Comparison of ENCODE assay signal across 10 mouse cellular contexts in genomic region chr13:48977858-48978257, GRCm38 (mm10). TPM values are rescaled to one million over a fixed set of nuclear protein-coding genes. Genes with fewer than 3 reads are reported as not detected.
A peak's percentile ranks its signal among the peaks of the same experiment; 100 is the strongest.
DNase-seq lines count a peak whose midpoint lies in the region; ATAC-seq and TF ChIP-seq lines count a peak whose summit lies in the region.
"Had no signal": no experiment of that assay in that cellular context is flagged by ENCODE, and none has a peak within 500 bp of the region (broad histone marks: within the 10 kb centered on the region; RNA-seq: fewer than 3 reads in every experiment).

No protein-coding gene starts in this region.

- no peak for ATAC-seq in liver, embryonic 11.5 days (replicated peaks; ENCODE audit: low FRiP score)
- ATAC-seq in heart, embryonic 15.5 days (replicated peaks; ENCODE audit: insufficient number of reproducible peaks, insufficient read depth, low FRiP score, low read depth), result no peak
- ATAC-seq in lung, postnatal 0 days, result peak; percentile 29

- WGBS in liver, adult 2 months, result 1% methylated on average over 3 of the region's 3 CpGs
- 71% methylated on average over 3 of the region's 3 CpGs for WGBS in liver, embryonic 11.5 days
- 51% methylated on average over 3 of the region's 3 CpGs for WGBS in heart, embryonic 15.5 days
- WGBS in lung, postnatal 0 days, result 13% methylated on average over 3 of the region's 3 CpGs

- DNase-seq in liver, adult 2 months (ENCODE audit: extremely low read depth, low read depth, low spot score), result peak; percentile 76
- DNase-seq in liver, embryonic 11.5 days (ENCODE audit: low spot score), result no peak
- DNase-seq in lung, postnatal 0 days (ENCODE audit: low spot score), result peak; percentile 79
- DNase-seq in left cerebral cortex, adult 2 months (ENCODE audit: extremely low spot score in 1 of 2, low spot score in 2 of 2), result no peak
- DNase-seq in left cerebral cortex, postnatal 4 days, result no peak
- DNase-seq in cerebellum, adult 9-10 months, result no peak
- no peak for DNase-seq in gastrocnemius, postnatal 25 days
- DNase-seq: spleen, adult 18-20 months had no signal

- no peaks in the 10 kb centered on the region for H3K36me3 ChIP-seq in liver, adult 2 months (ENCODE audit: control insufficient read depth, insufficient read depth, low read length)
- H3K36me3 ChIP-seq in liver, embryonic 11.5 days (ENCODE audit: control insufficient read depth, insufficient read depth, low read length), result no peaks in the 10 kb centered on the region
- H3K36me3 ChIP-seq in heart, embryonic 15.5 days, result no peaks in the 10 kb centered on the region
- H3K36me3 ChIP-seq in lung, postnatal 0 days (ENCODE audit: insufficient read depth, low read length), result no peaks in the 10 kb centered on the region
- H3K36me3 ChIP-seq: limb, embryonic 13.5 days had no signal

- TF ChIP-seq POLR2A in liver, adult 2 months (IDR thresholded peaks at IDR 0.05; ENCODE audit: extremely low read depth, insufficient read depth, low read length), result no peak

- H3K9me3 ChIP-seq in liver, embryonic 11.5 days (ENCODE audit: control insufficient read depth, low read length), result no peaks in the 10 kb centered on the region
- H3K9me3 ChIP-seq in heart, embryonic 15.5 days (replicated peaks), result no peaks in the 10 kb centered on the region
- no peaks in the 10 kb centered on the region for H3K9me3 ChIP-seq in lung, postnatal 0 days (ENCODE audit: low read length)
- H3K9me3 ChIP-seq: limb, embryonic 13.5 days had no signal

- H3K27me3 ChIP-seq in liver, adult 2 months (ENCODE audit: control insufficient read depth, insufficient read depth, low read length), result no peaks in the 10 kb centered on the region
- no peaks in the 10 kb centered on the region for H3K27me3 ChIP-seq in liver, embryonic 11.5 days (replicated peaks; ENCODE audit: control insufficient read depth, insufficient read depth, low read length)
- H3K27me3 ChIP-seq in heart, embryonic 15.5 days, result no peaks in the 10 kb centered on the region
- no peaks in the 10 kb centered on the region for H3K27me3 ChIP-seq in lung, postnatal 0 days (replicated peaks; ENCODE audit: insufficient read depth, low read length)
- H3K27me3 ChIP-seq: limb, embryonic 13.5 days had no signal

- no peak for TF ChIP-seq EP300 in lung, postnatal 0 days (IDR thresholded peaks at IDR 0.05)

- H3K4me2 ChIP-seq in liver, embryonic 11.5 days, result no peak overlapping the region
- 0 out of 2 replicates have a peak overlapping the region, but pooled peaks have one; percentile 30 for H3K4me2 ChIP-seq in heart, embryonic 15.5 days
- peak overlapping the region; percentile 43; the same call in 1 of the 2 replicates for H3K4me2 ChIP-seq in lung, postnatal 0 days (replicated peaks; ENCODE audit: low read depth, low read length)
- H3K4me2 ChIP-seq: limb, embryonic 13.5 days had no signal

- H3K9ac ChIP-seq in liver, adult 2 months (ENCODE audit: low read depth, low read length), result peak overlapping the region; percentile 60
- no peak overlapping the region for H3K9ac ChIP-seq in liver, embryonic 11.5 days (ENCODE audit: low read depth, low read length)
- no peak overlapping the region for H3K9ac ChIP-seq in heart, embryonic 15.5 days
- no peak overlapping the region for H3K9ac ChIP-seq in lung, postnatal 0 days (replicated peaks; ENCODE audit: low read depth)
- H3K9ac ChIP-seq: limb, embryonic 13.5 days had no signal

- H3K4me3 ChIP-seq in liver, adult 2 months (ENCODE audit: insufficient read depth, low read depth, low read length), result peak overlapping the region; percentile 31; the same call in 1 of the 2 replicates
- H3K4me3 ChIP-seq in liver, embryonic 11.5 days (ENCODE audit: low read depth, low read length), result no peak overlapping the region
- H3K4me3 ChIP-seq in heart, embryonic 15.5 days, result no peak overlapping the region
- no peak overlapping the region for H3K4me3 ChIP-seq in lung, postnatal 0 days (ENCODE audit: low read depth, low read length)
- H3K4me3 ChIP-seq in left cerebral cortex, adult 2 months, result no peak overlapping the region
- H3K4me3 ChIP-seq: limb, embryonic 13.5 days had no signal

- H3K27ac ChIP-seq in liver, adult 2 months (replicated peaks; ENCODE audit: insufficient read depth, low read depth, low read length), result peak overlapping the region; percentile 60; the same call in 1 of the 2 replicates
- no peak overlapping the region for H3K27ac ChIP-seq in liver, embryonic 11.5 days (ENCODE audit: low read depth, low read length)
- no peak overlapping the region; the same call in 1 of the 2 replicates for H3K27ac ChIP-seq in heart, embryonic 15.5 days
- H3K27ac ChIP-seq in lung, postnatal 0 days (ENCODE audit: low read length), result peak overlapping the region; percentile 39; the same call in 1 of the 2 replicates
- H3K27ac ChIP-seq in left cerebral cortex, adult 2 months, result no peak overlapping the region
- H3K27ac ChIP-seq: limb, embryonic 13.5 days had no signal

- no peak for TF ChIP-seq CTCF in liver, adult 2 months (IDR thresholded peaks at IDR 0.05; ENCODE audit: low read depth, low read length)
- no peak for TF ChIP-seq CTCF in lung, postnatal 0 days (IDR thresholded peaks at IDR 0.05)
- no peak for TF ChIP-seq CTCF in left cerebral cortex, adult 2 months (IDR thresholded peaks at IDR 0.05)

- H3K4me1 ChIP-seq in liver, adult 2 months (ENCODE audit: control insufficient read depth, insufficient read depth, low read length), result peaks cover 10% of the 10 kb centered on the region; the same call in 1 of the 2 replicates
- H3K4me1 ChIP-seq in liver, embryonic 11.5 days (replicated peaks; ENCODE audit: control insufficient read depth, insufficient read depth, low read length), result no peaks in the 10 kb centered on the region; the same call in 1 of the 2 replicates
- peaks cover 9% of the 10 kb centered on the region for H3K4me1 ChIP-seq in heart, embryonic 15.5 days (replicated peaks)
- no peaks in the 10 kb centered on the region for H3K4me1 ChIP-seq in lung, postnatal 0 days (ENCODE audit: insufficient read depth, low read depth, low read length)

- no peaks in the 10 kb centered on the region for H3K79me2 ChIP-seq in liver, adult 2 months (ENCODE audit: control insufficient read depth, insufficient read depth, low read length)

- intact Hi-C loops in left cerebral cortex, adult 2 months (cut with DNase I), result no loop called here
- intact Hi-C loops in left cerebral cortex, postnatal 4 days (cut with DNase I), result no loop called here

RNA-seq across cellular contexts. Expression of gene Fam120a, which starts 10.0 kb away (rescaled TPM):
- total RNA-seq in liver, adult 2 months (2014; rRNA removed), result 45.1 and 59.3 TPM in 2 replicates
- polyA plus RNA-seq in liver, adult 2 months (2012; rRNA removed), result 40.1 and 40.6 TPM in 2 replicates
- 33.1 and 38.0 TPM in 2 replicates for polyA plus RNA-seq in liver, embryonic 11.5 days (2014; fragmentation: Nextera tagmentation; extraction: Ambion mirVana)
- 16.9 and 18.1 TPM in 2 replicates for polyA plus RNA-seq in heart, embryonic 15.5 days (2015; fragmentation: Nextera tagmentation; extraction: Ambion mirVana)
- polyA plus RNA-seq in lung, postnatal 0 days (2015; fragmentation: Nextera tagmentation; extraction: Ambion mirVana), result 19.4 and 19.5 TPM in 2 replicates
- total RNA-seq in left cerebral cortex, adult 2 months (2021), result 100 to 1,000 TPM; 114 to 118 TPM
- 10 to 100 TPM; 76.8 to 77.6 TPM for total RNA-seq in left cerebral cortex, postnatal 4 days (2021)
- 100 to 1,000 TPM in 1 of 2 experiments, 10 to 100 TPM in 1; 99.0 to 102 TPM for total RNA-seq in gastrocnemius, postnatal 25 days (2021)

Comparison
In these comparisons a context has a peak if more than half of its experiments do, and no peak if none do; other contexts are left out.
1. DNase-seq: peak in liver, adult 2 months (single experiment) and lung, postnatal 0 days (single experiment); none in liver, embryonic 11.5 days (single experiment), left cerebral cortex, adult 2 months (0 of 2), left cerebral cortex, postnatal 4 days (single experiment), cerebellum, adult 9-10 months (single experiment) and gastrocnemius, postnatal 25 days (single experiment).
2. H3K27ac ChIP-seq: peak in liver, adult 2 months (single experiment) and lung, postnatal 0 days (single experiment); none in liver, embryonic 11.5 days (single experiment), heart, embryonic 15.5 days (single experiment) and left cerebral cortex, adult 2 months (single experiment).